Mouse (Mus musculus) ES-Bruce4 (cell line): ENCODE measurements at regions not wholly inside any gene's neighbourhood (a gene's known extent, or its start where the extent isn't known, plus 50 kb on each side); places are given as distances from the start of the nearest gene placed in this dataset.

ENCODE experiments used
- CTCF ChIP-seq: IDR thresholded peaks from one replicate; pipeline ENCODE4 v1.8.1; 2011; ENCODE audit warnings: low read depth, low read length
- EP300 ChIP-seq: IDR thresholded peaks from 2 replicates; pipeline ENCODE4 v1.6.1; 2011; ENCODE audit warnings: low read depth, low read length; ENCODE audit not compliant: insufficient read depth
- POLR2A ChIP-seq: IDR thresholded peaks from one replicate; pipeline ENCODE4 v1.8.1; 2011; ENCODE audit warnings: low read length; ENCODE audit not compliant: insufficient read depth

DNA sequence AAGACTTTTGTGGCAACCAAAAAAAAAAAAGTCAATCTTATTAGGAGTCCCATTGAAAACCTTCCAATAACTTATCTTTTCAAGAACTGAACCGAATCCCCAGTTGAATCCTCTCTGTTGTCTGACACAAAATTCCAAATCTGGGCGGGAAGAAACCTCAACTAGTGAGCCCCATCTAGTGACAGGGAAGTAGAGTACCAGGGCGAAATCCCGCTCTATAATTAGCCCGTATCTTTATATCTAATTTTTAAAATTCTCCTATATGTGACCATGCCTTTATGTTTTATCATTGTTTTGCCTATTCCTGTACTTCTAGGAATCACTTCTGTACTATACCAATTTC is 195.7 kb downstream of the Pdgfra start:
- TF ChIP-seq CTCF (no peak), EP300 (no peak), POLR2A (no peak)
